Mouse (Mus musculus) midbrain, embryonic 12.5 days (tissue): Measurements from ENCODE around the gene Dpep2nb. TPM values are rescaled to one million over a fixed set of nuclear protein-coding genes. Genes with fewer than 3 reads are reported as not detected.
"Not testable (repeated sequence)": the region's sequence is repeated elsewhere in the genome, so short reads cannot be mapped to it uniquely, and the experiment has no call there.

Source experiments
- ATAC-seq: fragments of 200-750 bp; cut with Nextera tagmentation; 2 replicates; pipeline ENCODE4 v1.8.0; 2017; ENCODE audit warnings: low read depth, moderate TSS enrichment, moderate library complexity; ENCODE audit not compliant: low FRiP score
- H3K27ac ChIP-seq: fragments of 300-500 bp; sonication (generic); replicated peaks from 2 replicates; pipeline ENCODE4 v1.5.1; 2016; ENCODE audit warnings: mild to moderate bottlenecking
- H3K27me3 ChIP-seq: fragments of 300-500 bp; sonication (generic); 2 replicates; pipeline ENCODE4 v1.6.1; 2016; ENCODE audit warnings: mild to moderate bottlenecking
- H3K36me3 ChIP-seq: fragments of 300-500 bp; sonication (generic); 2 replicates; pipeline ENCODE4 v1.6.1; 2016
- H3K4me1 ChIP-seq: fragments of 300-500 bp; sonication (generic); 2 replicates; pipeline ENCODE4 v1.6.1; 2016
- H3K4me2 ChIP-seq: fragments of 300-500 bp; sonication (generic); replicated peaks from 2 replicates; pipeline ENCODE4 v1.6.1; 2016; ENCODE audit warnings: mild to moderate bottlenecking, moderate library complexity
- H3K4me3 ChIP-seq: fragments of 300-500 bp; sonication (generic); 2 replicates; pipeline ENCODE4 v1.5.1; 2016; ENCODE audit warnings: mild to moderate bottlenecking
- H3K9ac ChIP-seq: fragments of 300-500 bp; sonication (generic); replicated peaks from 2 replicates; pipeline ENCODE4 v1.6.1; 2016; ENCODE audit warnings: mild to moderate bottlenecking, moderate library complexity
- H3K9me3 ChIP-seq: fragments of 300-500 bp; sonication (generic); 2 replicates; pipeline ENCODE4 v1.6.1; 2016; ENCODE audit warnings: mild to moderate bottlenecking
- WGBS: fragments of 180-500 bp; shearing (Covaris S2); methylation state at CpG from one replicate; pipeline ENCODE4 v1.1.7; 2016; 5-methylcytosine and 5-hydroxymethylcytosine counted together
- polyA plus RNA-seq: library from polyadenylated mRNA; unstranded; fragments of >200 nt; fragmentation: Nextera tagmentation; extraction: Ambion mirVana; gene quantifications from 2 replicates; pipeline ENCODE4 v1.2.1, GENCODE M21; 2016

The Dpep2nb gene
- polyA plus RNA-seq, 1 experiment from 2014 or later = 0.22 TPM

DNA sequence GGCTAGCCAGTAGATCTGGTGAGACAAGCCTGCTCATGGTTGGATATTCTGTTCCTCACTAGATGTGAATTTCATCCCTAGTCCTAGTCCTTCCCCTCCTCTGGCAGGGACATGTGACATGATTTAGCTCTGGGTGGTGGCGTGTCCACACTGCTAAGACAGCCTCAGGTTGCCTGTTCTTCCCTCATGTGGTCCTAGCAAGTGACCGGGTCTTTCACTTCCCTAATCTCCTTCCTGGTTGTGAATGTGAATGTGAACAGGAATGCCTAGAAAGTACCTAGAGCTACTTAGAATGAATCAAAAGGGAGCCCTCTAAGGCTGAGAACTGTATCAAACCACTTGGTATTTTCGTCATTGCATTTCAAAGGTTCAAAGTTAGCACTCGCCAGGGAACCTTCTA lies 33.8 kb upstream of the Dpep2nb start:
- H3K4me1 ChIP-seq = no peaks in the 10 kb centered on the region
- H3K4me3 ChIP-seq = no peak overlapping the region
- H3K4me2 ChIP-seq = no peak overlapping the region
- no peaks in the 10 kb centered on the region for H3K27me3 ChIP-seq
- no peak overlapping the region for H3K9ac ChIP-seq
- peaks cover 13% of the 10 kb centered on the region; the same call in 1 of the 2 replicates for H3K36me3 ChIP-seq
- ATAC-seq = no peak
- WGBS = 84% methylated on average over 4 of the region's 4 CpGs
- H3K9me3 ChIP-seq = no peaks in the 10 kb centered on the region
- H3K27ac ChIP-seq = no peak overlapping the region

DNA sequence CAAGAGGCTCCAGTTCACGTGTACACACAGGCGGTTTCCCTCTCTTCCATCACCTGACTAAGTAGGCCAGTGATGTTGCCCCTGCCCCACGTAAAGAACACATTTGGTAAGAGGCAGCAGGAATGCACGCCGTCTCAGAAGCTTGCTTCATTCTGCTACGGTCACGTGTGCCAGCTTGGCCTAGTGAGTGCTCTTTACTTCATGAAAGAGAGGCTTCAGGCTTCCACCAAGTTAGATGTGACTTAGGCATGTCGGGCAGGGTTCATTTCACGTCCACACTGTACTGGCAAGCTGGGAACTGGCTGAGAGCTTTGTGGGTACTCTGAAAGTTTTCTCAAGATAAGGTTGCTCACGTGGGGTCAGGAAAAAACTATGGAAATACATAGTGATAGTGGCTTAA lies 32.9 kb upstream of the Dpep2nb start:
- H3K4me1 ChIP-seq = no peaks in the 10 kb centered on the region
- no peak for ATAC-seq
- WGBS = 93% methylated on average over 10 of the region's 10 CpGs

DNA sequence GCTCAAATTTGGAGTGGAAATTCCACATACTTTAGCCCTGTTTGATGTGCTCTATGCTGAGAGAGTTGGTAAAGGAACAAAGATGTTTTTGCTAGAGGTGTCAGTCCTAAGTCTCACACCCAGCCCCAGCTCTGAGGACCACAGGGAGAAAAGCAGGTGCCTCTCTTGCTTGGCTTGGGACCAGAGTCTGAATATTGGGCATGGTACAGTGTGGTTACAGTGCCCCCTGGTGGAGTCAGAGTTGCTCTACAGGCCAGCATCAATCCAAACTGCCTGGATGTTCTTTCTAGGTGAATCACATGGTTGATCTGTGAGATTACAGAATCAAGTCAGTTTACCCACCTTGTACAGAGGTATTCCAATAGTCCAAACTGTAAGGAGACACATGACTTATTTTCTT lies 16.7 kb upstream of the Dpep2nb start:
- Histone ChIP-seq H3K4me2 (no peak overlapping the region), H3K36me3 (peaks cover 22% of the 10 kb centered on the region; the same call in 1 of the 2 replicates), H3K27ac (no peak overlapping the region), H3K9me3 (no peaks in the 10 kb centered on the region), H3K4me3 (no peak overlapping the region), H3K27me3 (no peaks in the 10 kb centered on the region), H3K4me1 (no peaks in the 10 kb centered on the region), H3K9ac (no peak overlapping the region)
- no peak for ATAC-seq

More for the DNA sequence above, 32.9 kb upstream of the Dpep2nb start:
- Histone ChIP-seq H3K4me2 (no peak overlapping the region), H3K9me3 (no peaks in the 10 kb centered on the region), H3K36me3 (peaks cover 16% of the 10 kb centered on the region; the same call in 1 of the 2 replicates), H3K4me3 (no peak overlapping the region), H3K27me3 (no peaks in the 10 kb centered on the region), H3K27ac (no peak overlapping the region), H3K9ac (no peak overlapping the region)

DNA sequence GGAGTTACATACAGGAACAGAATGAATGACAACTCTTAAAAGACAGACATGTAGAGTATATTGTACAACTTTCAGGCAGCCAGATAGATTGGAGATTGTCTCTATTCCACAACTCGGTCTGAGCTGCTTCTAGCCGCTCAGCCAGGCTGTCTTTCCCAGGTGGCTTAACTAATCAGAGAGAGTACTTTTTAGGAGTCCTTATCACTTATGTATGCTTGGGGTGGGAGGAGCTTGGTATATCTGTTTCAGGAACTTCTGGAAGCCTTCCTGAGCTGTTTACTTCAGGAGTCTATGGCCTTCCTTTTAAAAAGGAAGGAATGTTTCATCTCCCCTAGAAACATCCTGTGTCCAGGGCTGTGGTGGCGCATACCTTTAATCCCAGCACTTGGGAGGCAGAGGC lies 12.3 kb upstream of the Dpep2nb start:
- Histone ChIP-seq H3K27me3 (no peaks in the 10 kb centered on the region), H3K4me3 (no peak overlapping the region), H3K4me1 (no peaks in the 10 kb centered on the region), H3K27ac (no peak overlapping the region), H3K9ac (no peak overlapping the region), H3K36me3 (peaks cover 22% of the 10 kb centered on the region), H3K9me3 (no peaks in the 10 kb centered on the region), H3K4me2 (no peak overlapping the region)
- no peak for ATAC-seq
- 89% methylated on average over 3 of the region's 3 CpGs for WGBS

DNA sequence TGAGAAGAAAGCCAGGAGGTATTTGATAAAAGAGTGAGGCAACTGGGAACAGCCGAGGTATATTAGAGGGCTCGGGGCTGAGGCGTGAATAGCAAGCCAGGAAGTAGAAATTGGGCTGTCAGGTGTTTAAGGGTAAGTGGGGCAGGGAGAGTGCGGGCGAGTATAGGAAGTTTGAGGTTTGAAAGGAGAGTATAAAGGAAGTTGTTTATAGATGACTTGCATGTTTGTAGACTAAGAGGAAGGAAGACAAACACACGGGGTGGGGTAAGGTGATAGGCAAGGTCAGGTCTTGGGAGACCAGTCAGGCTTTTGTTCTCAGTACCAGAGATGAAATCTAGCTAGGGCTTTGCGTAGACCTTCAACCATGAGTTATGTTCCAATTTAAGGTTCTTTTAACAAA lies 11.4 kb upstream of the Dpep2nb start:
- Histone ChIP-seq H3K27ac (no peak overlapping the region), H3K9me3 (no peaks in the 10 kb centered on the region), H3K4me1 (peaks cover under 1% of the 10 kb centered on the region; the same call in 1 of the 2 replicates), H3K9ac (no peak overlapping the region), H3K27me3 (no peaks in the 10 kb centered on the region), H3K4me3 (no peak overlapping the region), H3K4me2 (no peak overlapping the region), H3K36me3 (peaks cover 22% of the 10 kb centered on the region)
- ATAC-seq = no peak
- 96% methylated on average over 7 of the region's 7 CpGs for WGBS

DNA sequence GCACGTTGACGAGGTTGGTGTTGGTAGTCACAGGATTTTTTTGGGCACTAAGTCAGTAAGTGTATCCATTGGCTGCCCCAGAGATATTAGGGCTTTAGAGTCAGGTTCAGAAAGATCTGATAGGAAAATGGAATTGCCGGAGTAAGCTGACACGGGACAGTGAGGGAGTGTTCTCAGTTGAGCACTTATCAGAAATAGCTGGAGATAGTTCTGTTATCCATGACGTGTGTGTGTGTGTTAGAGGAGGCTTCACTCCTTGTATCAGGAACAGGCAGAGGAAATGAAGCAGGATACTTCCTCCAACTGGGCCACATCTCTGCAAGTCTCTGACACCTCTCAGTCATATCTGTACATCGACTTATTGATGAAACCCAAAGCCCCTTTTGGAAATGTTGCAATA lies 10.5 kb upstream of the Dpep2nb start:
- peaks cover 6% of the 10 kb centered on the region; the same call in 1 of the 2 replicates for H3K4me1 ChIP-seq
- no peak overlapping the region for H3K4me2 ChIP-seq
- no peaks in the 10 kb centered on the region for H3K27me3 ChIP-seq
- H3K27ac ChIP-seq = no peak overlapping the region
- no peak overlapping the region for H3K4me3 ChIP-seq
- peaks cover 22% of the 10 kb centered on the region for H3K36me3 ChIP-seq
- WGBS = 95% methylated on average over 6 of the region's 6 CpGs
- H3K9ac ChIP-seq = no peak overlapping the region
- no peak for ATAC-seq
- no peaks in the 10 kb centered on the region for H3K9me3 ChIP-seq

DNA sequence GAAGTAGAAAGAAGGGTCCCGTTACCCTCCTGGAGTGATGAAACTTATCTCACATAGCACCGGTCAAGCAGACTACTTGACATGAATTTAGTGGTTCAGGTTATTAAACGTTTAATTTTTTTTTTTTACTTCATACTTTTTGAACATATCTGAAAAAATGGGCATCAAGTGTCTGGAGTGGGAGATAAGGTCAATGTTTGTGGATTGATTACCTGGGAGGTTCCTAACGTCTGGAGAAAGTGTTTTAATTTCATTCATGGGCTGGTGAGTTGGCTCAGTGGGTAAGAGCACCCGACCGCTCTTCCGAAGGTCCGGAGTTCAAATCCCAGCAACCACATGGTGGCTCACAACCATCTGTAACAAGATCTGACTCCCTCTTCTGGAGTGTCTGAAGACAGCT lies 6.4 kb upstream of the Dpep2nb start:
- WGBS = 80% methylated on average over 8 of the region's 8 CpGs
- H3K9ac ChIP-seq = peak overlapping the region; percentile 92; the same call in 1 of the 2 replicates
- peaks cover 18% of the 10 kb centered on the region for H3K36me3 ChIP-seq
- H3K27me3 ChIP-seq, H3K9me3 ChIP-seq, H3K27ac ChIP-seq, ATAC-seq: not testable (repeated sequence)
- H3K4me3 ChIP-seq = peak overlapping the region; percentile 98
- H3K4me1 ChIP-seq = peaks cover 19% of the 10 kb centered on the region
- H3K4me2 ChIP-seq = peak overlapping the region; percentile 99

DNA sequence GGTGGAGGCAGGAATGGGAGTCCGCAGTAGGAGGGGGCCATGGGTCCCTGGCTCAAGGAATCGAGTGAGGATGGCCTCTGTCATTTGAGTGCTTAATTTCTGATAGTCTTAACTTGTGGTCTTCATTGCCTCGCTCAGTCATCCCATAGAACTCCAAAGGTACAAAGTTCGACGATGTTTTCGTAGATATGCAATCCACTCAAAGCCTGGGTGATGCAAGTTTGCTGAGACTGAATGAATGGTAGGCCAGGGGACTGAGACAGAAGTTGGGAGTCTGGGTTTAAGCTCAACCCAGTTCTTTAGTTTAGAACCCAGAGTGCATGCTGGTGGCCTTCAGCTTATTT lies 5.8 kb upstream of the Dpep2nb start, which contains the start of gene Ddx28:
TSS of gene Ddx28 (minus strand) at position 240 of the 344 bp plus-strand sequence.
- peak; percentile 41; the same call in 1 of the 2 replicates for ATAC-seq
- WGBS = 3% methylated on average over 6 of the region's 6 CpGs
- H3K9me3 ChIP-seq = no peaks in the 10 kb centered on the region
- peak within 1 kb of the TSS; percentile 92 for H3K9ac ChIP-seq
- peaks cover 14% of the 10 kb centered on the region; the same call in 1 of the 2 replicates for H3K36me3 ChIP-seq
- H3K4me1 ChIP-seq = peaks cover 19% of the 10 kb centered on the region
- peak within 1 kb of the TSS; percentile 98 for H3K4me3 ChIP-seq
- H3K27me3 ChIP-seq = no peaks in the 10 kb centered on the region
- peak within 1 kb of the TSS; percentile 65 for H3K27ac ChIP-seq
- H3K4me2 ChIP-seq = peak within 1 kb of the TSS; percentile 99

DNA sequence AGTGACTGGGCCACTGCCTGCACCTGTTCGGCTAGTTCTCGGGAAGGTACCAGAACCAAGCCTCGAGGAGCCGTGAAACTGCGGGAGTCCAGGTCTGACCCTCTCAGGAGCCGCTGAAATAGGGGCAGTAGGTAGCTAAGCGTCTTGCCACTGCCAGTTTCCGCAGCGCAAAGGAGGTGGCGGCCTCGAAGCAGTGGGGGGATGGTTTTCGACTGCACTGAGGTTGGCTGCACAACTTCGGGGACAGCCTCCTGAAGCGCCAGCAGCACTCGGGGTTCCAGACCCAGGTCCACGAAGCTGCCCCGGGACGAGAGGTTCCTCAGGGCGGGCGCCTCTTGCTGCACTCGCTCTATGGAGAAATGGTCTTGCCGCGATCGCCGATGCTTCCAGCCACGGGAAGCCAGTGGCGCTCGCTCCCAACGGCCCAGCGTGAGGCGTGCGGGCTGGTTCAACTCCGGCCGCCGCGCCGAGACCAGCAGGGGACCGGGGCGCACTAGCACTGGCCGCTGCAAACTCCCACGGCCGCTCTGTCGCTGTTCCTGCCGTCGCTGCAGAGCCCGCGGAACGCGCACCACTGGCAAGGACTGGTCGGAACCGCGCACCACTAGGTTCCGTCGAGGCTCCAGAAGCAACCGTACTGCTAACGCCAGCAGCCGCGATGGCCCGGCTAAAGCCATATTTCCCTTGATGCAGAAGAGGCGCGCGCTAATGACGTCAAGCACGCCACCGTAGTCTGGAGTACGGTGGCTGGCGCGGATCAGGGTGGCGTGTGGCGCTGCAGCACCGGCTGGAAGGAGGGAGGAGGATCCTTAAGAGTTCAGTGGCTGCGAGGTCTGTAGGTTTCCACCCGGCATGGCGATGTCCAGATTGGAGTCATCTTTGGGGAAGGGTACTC lies 5.2 kb upstream of the Dpep2nb start:
- Histone ChIP-seq H3K4me2 (peak overlapping the region; percentile 99), H3K4me3 (peak overlapping the region; percentile 98), H3K4me1 (peaks cover 19% of the 10 kb centered on the region), H3K36me3 (peaks cover 9% of the 10 kb centered on the region; the same call in 1 of the 2 replicates), H3K9me3 (no peaks in the 10 kb centered on the region), H3K27me3 (no peaks in the 10 kb centered on the region), H3K9ac (peak overlapping the region; percentile 92), H3K27ac (peak overlapping the region; percentile 65)
- ATAC-seq = peak; percentile 94
- 1% methylated on average over 74 of the region's 74 CpGs for WGBS

DNA sequence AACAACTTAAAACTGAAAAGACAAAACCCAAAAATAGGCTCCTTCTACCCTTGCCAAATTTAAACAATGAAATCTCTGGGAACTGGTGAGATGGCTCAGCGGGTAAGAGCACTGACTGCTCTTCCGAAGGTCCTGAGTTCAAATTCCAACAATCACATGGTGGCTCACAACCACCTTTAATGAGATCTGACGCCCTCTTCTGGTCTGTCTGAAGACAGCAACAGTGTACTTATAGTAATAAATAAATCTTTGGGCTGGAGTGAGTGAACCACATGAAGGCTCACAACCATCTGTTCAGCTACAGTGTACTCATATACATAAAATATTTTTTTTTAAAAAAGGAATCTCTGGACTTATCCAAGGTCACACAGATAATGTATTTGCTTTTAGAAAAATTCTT lies 2.1 kb upstream of the Dpep2nb start:
- not testable (repeated sequence) for H3K36me3 ChIP-seq, H3K27me3 ChIP-seq, H3K9me3 ChIP-seq, H3K9ac ChIP-seq, H3K4me2 ChIP-seq, ATAC-seq, H3K4me3 ChIP-seq, H3K27ac ChIP-seq
- 59% methylated on average over 3 of the region's 3 CpGs for WGBS
- H3K4me1 ChIP-seq = peaks cover 19% of the 10 kb centered on the region

DNA sequence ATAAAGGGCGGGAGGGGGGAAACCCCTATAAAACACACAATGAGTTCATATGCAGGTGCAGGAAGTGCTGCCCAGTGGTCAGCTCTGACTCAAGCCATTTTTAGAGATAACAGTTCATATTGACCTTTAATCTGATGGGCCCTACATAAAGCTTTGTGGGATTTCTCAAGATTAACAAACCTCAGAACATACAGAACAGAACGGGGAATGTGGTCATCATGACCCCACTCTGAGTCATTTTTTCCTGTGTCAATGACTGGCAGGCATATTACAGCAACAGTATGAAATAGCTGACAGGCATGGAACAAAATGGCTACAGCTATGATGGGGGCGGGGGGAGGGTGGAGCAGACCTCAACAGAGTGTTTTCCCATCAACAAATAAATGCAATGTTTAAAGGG lies 1.4 kb upstream of the Dpep2nb start:
- ATAC-seq = no peak

DNA sequence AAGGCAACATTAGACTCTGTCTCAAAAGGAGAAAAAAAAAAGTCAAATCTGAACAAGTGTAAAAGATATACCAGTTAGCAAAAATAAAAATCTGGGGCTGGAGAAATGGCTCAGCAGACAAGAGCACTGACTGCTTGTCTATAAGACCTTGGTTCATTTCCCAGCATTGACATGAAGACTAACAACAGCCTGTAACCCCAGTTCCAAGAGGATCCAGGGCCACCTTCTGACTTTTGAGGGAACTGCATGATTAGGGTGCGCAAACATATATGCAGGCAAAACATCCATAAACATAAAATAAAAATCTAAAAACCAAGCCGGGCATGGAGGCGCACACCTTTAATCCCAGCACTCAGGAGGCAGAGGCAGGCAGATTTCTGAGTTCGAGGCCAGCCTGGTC lies 638 bp upstream of the Dpep2nb start:
- Histone ChIP-seq H3K4me1 (peaks cover 13% of the 10 kb centered on the region), H3K9me3 (no peaks in the 10 kb centered on the region), H3K4me3 (no peak overlapping the region), H3K27me3 (no peaks in the 10 kb centered on the region), H3K4me2 (no peak overlapping the region), H3K36me3 (peaks cover 8% of the 10 kb centered on the region; the same call in 1 of the 2 replicates), H3K9ac (no peak overlapping the region), H3K27ac (no peak overlapping the region)
- WGBS = 94% methylated on average over 4 of the region's 4 CpGs
- no peak for ATAC-seq

More for the DNA sequence above, 1.4 kb upstream of the Dpep2nb start:
- no peaks in the 10 kb centered on the region for H3K27me3 ChIP-seq
- no peak overlapping the region for H3K9ac ChIP-seq
- no peaks in the 10 kb centered on the region for H3K9me3 ChIP-seq
- no peak overlapping the region for H3K27ac ChIP-seq
- peaks cover 8% of the 10 kb centered on the region; the same call in 1 of the 2 replicates for H3K36me3 ChIP-seq
- H3K4me2 ChIP-seq = no peak overlapping the region
- H3K4me3 ChIP-seq = no peak overlapping the region
- H3K4me1 ChIP-seq = peaks cover 19% of the 10 kb centered on the region
- WGBS = 81% methylated on average over 3 of the region's 3 CpGs
